In genomic region chr12:35216725-35217124, GRCm38 (mm10) we compare ENCODE assay signal across 22 mouse cellular contexts.
"Had no signal": no experiment of that assay in that cellular context is flagged by ENCODE, and none has a peak within 500 bp of the region (broad histone marks: within the 10 kb centered on the region; RNA-seq: fewer than 3 reads in every experiment).

No protein-coding gene starts in this region.

- H3K9me3 ChIP-seq: limb, embryonic 10.5 days; limb, embryonic 13.5 days; midbrain, embryonic 12.5 days; midbrain, embryonic 15.5 days; neural tube, embryonic 12.5 days; neural tube, embryonic 15.5 days; stomach, embryonic 15.5 days had no signal

- H3K27me3 ChIP-seq: limb, embryonic 13.5 days; midbrain, embryonic 12.5 days; midbrain, embryonic 15.5 days; neural tube, embryonic 12.5 days; neural tube, embryonic 15.5 days; stomach, embryonic 15.5 days had no signal

- H3K36me3 ChIP-seq: limb, embryonic 10.5 days; limb, embryonic 13.5 days; midbrain, embryonic 12.5 days; midbrain, embryonic 15.5 days; neural tube, embryonic 12.5 days; neural tube, embryonic 15.5 days; stomach, embryonic 15.5 days had no signal

- DNase-seq: kidney, postnatal 25 days; layer of hippocampus, adult 9-11 months; liver, postnatal 0 days; lung, embryonic 14.5 days; right cerebral cortex, adult 18-20 months; right cerebral cortex, postnatal 14 days; right cerebral cortex, postnatal 4 days; spleen, adult 18-20 months; thymus, postnatal 25 days had no signal

- H3K9ac ChIP-seq: limb, embryonic 13.5 days; liver, embryonic 14.5 days; liver, postnatal 0 days; lung, embryonic 14.5 days; midbrain, embryonic 12.5 days; midbrain, embryonic 15.5 days; neural tube, embryonic 12.5 days; neural tube, embryonic 15.5 days; stomach, embryonic 15.5 days had no signal

- H3K27ac ChIP-seq: kidney, postnatal 0 days; layer of hippocampus, adult 2 months; limb, embryonic 10.5 days; limb, embryonic 13.5 days; liver, embryonic 14.5 days; macrophage; midbrain, embryonic 12.5 days; midbrain, embryonic 15.5 days; neural tube, embryonic 12.5 days; neural tube, embryonic 15.5 days; stomach, embryonic 15.5 days had no signal

- H3K4me1 ChIP-seq: limb, embryonic 10.5 days; limb, embryonic 13.5 days; midbrain, embryonic 12.5 days; midbrain, embryonic 15.5 days; neural tube, embryonic 12.5 days; neural tube, embryonic 15.5 days; stomach, embryonic 15.5 days had no signal

- ATAC-seq: liver, postnatal 0 days; lung, postnatal 0 days; midbrain, embryonic 15.5 days had no signal

- H3K4me3 ChIP-seq: layer of hippocampus, adult 2 months; limb, embryonic 10.5 days; limb, embryonic 13.5 days; midbrain, embryonic 12.5 days; midbrain, embryonic 15.5 days; neural tube, embryonic 12.5 days; neural tube, embryonic 15.5 days; stomach, embryonic 15.5 days had no signal

- H3K4me2 ChIP-seq: limb, embryonic 13.5 days; liver, embryonic 11.5 days; lung, embryonic 14.5 days; midbrain, embryonic 12.5 days; midbrain, embryonic 15.5 days; neural tube, embryonic 12.5 days; neural tube, embryonic 15.5 days; stomach, embryonic 15.5 days had no signal
